Mouse (Mus musculus) heart, embryonic 16.5 days (tissue): ENCODE results near the gene Nkx2-3. TPM values are rescaled to one million over a fixed set of nuclear protein-coding genes. Genes with fewer than 3 reads are reported as not detected.

Experiments used
- ATAC-seq: fragments of 200-750 bp; cut with Nextera tagmentation; replicated peaks from 2 replicates; pipeline ENCODE4 v1.8.0; 2017; ENCODE audit warnings: moderate number of reproducible peaks; ENCODE audit not compliant: insufficient read depth, low FRiP score; ENCODE audit errors: extremely low read depth
- H3K27ac ChIP-seq: fragments of 300-500 bp; sonication (generic); 2 replicates; pipeline ENCODE4 v1.5.1; 2014; ENCODE audit warnings: mild to moderate bottlenecking, low read length, control low read depth, moderate library complexity
- H3K27me3 ChIP-seq: fragments of 300-500 bp; sonication (generic); 2 replicates; pipeline ENCODE4 v1.6.1; 2014; ENCODE audit warnings: low read length, mixed read lengths; ENCODE audit not compliant: control insufficient read depth, insufficient read depth
- H3K36me3 ChIP-seq: fragments of 300-500 bp; sonication (generic); 2 replicates; pipeline ENCODE4 v1.6.1; 2014; ENCODE audit not compliant: control insufficient read depth, insufficient read depth
- H3K4me1 ChIP-seq: fragments of 300-500 bp; sonication (generic); 2 replicates; pipeline ENCODE4 v1.6.1; 2014; ENCODE audit warnings: low read length, mixed read lengths; ENCODE audit not compliant: control insufficient read depth, insufficient read depth
- H3K4me2 ChIP-seq: fragments of 300-500 bp; sonication (generic); 2 replicates; pipeline ENCODE4 v1.6.1; 2014; ENCODE audit warnings: low read depth, mild to moderate bottlenecking, control low read depth, low read length
- H3K4me3 ChIP-seq: fragments of 300-500 bp; sonication (generic); 2 replicates; pipeline ENCODE4 v1.5.1; 2014; ENCODE audit warnings: mild to moderate bottlenecking, control low read depth, low read length
- H3K9ac ChIP-seq: fragments of 300-500 bp; sonication (generic); 2 replicates; pipeline ENCODE4 v1.6.1; 2014; ENCODE audit warnings: low read length, control low read depth
- H3K9me3 ChIP-seq: fragments of 300-500 bp; sonication (generic); replicated peaks from 2 replicates; pipeline ENCODE4 v1.6.1; 2016; ENCODE audit warnings: low read length; ENCODE audit not compliant: control insufficient read depth
- WGBS: fragments of 180-500 bp; shearing (Covaris S2); extraction: QIAGEN DNeasy Blood & Tissue Kit; methylation state at CpG from one replicate; pipeline ENCODE4 v1.1.7; 2014; 5-methylcytosine and 5-hydroxymethylcytosine counted together
- polyA plus RNA-seq: library from polyadenylated mRNA; unstranded; fragments of >200 nt; fragmentation: Nextera tagmentation; extraction: Ambion mirVana; gene quantifications from 2 replicates; pipeline ENCODE4 v1.2.1, GENCODE M21; 2015

The Nkx2-3 gene
- not detected in 2 replicates for polyA plus RNA-seq

GRCm38 (mm10) chr19:43612051-43612450 lies at the start of gene Nkx2-3:
Gene Nkx2-3 (plus strand): TSS chr19:43612325.
- peaks cover 17% of the 10 kb centered on the region for H3K4me1 ChIP-seq
- H3K4me2 ChIP-seq = no peak within 1 kb of the TSS
- WGBS = 2% methylated on average over 24 of the region's 24 CpGs
- H3K27me3 ChIP-seq = peaks cover 70% of the 10 kb centered on the region
- no peaks in the 10 kb centered on the region for H3K9me3 ChIP-seq
- H3K4me3 ChIP-seq = 0 out of 2 replicates have a peak within 1 kb of the TSS, but pooled peaks have one; percentile 10
- ATAC-seq = 0 out of 2 replicates have a peak, but pooled peaks have one; percentile 15
- no peak within 1 kb of the TSS for H3K9ac ChIP-seq
- H3K36me3 ChIP-seq = no peaks in the 10 kb centered on the region
- H3K27ac ChIP-seq = no peak within 1 kb of the TSS

- 56% methylated on average over 5 of the region's 5 CpGs for WGBS
- H3K4me2 ChIP-seq = no peak overlapping the region
- no peak overlapping the region for H3K27ac ChIP-seq
- H3K4me3 ChIP-seq = no peak overlapping the region
- H3K4me1 ChIP-seq = no peaks in the 10 kb centered on the region
- H3K27me3 ChIP-seq = peaks cover 4% of the 10 kb centered on the region
- H3K9ac ChIP-seq = no peak overlapping the region
- no peaks in the 10 kb centered on the region for H3K36me3 ChIP-seq
- ATAC-seq = no peak
- H3K9me3 ChIP-seq = no peaks in the 10 kb centered on the region
Observed at GRCm38 (mm10) chr19:43563166-43563565, 49.0 kb upstream of the Nkx2-3 start.

GRCm38 (mm10) chr19:43568298-43568697 lies 43.8 kb upstream of the Nkx2-3 start:
- no peak overlapping the region for H3K4me2 ChIP-seq
- no peak overlapping the region for H3K9ac ChIP-seq
- no peaks in the 10 kb centered on the region for H3K4me1 ChIP-seq
- H3K27ac ChIP-seq = no peak overlapping the region
- H3K27me3 ChIP-seq = peaks cover 32% of the 10 kb centered on the region
- H3K4me3 ChIP-seq = no peak overlapping the region
- no peak for ATAC-seq
- H3K36me3 ChIP-seq = no peaks in the 10 kb centered on the region
- no peaks in the 10 kb centered on the region for H3K9me3 ChIP-seq
- 48% methylated on average over 9 of the region's 9 CpGs for WGBS

GRCm38 (mm10) chr19:43569133-43569532 lies 43.0 kb upstream of the Nkx2-3 start:
- 61% methylated on average over 6 of the region's 6 CpGs for WGBS
- no peak for ATAC-seq
- H3K27ac ChIP-seq = no peak overlapping the region
- H3K36me3 ChIP-seq = no peaks in the 10 kb centered on the region
- no peak overlapping the region for H3K9ac ChIP-seq
- peaks cover 38% of the 10 kb centered on the region for H3K27me3 ChIP-seq
- no peak overlapping the region for H3K4me3 ChIP-seq
- H3K9me3 ChIP-seq = no peaks in the 10 kb centered on the region
- H3K4me2 ChIP-seq = no peak overlapping the region
- no peaks in the 10 kb centered on the region for H3K4me1 ChIP-seq

- no peaks in the 10 kb centered on the region for H3K9me3 ChIP-seq
- no peaks in the 10 kb centered on the region for H3K4me1 ChIP-seq
- 0 out of 2 replicates have a peak, but pooled peaks have one; percentile 65 for ATAC-seq
- peak overlapping the region; percentile 47; the same call in 1 of the 2 replicates for H3K9ac ChIP-seq
- no peaks in the 10 kb centered on the region for H3K36me3 ChIP-seq
- no peak overlapping the region for H3K27ac ChIP-seq
- peak overlapping the region; percentile 54 for H3K4me3 ChIP-seq
- 17% methylated on average over 32 of the region's 32 CpGs for WGBS
- H3K4me2 ChIP-seq = peak overlapping the region; percentile 86
- peaks cover 45% of the 10 kb centered on the region for H3K27me3 ChIP-seq
Observed at GRCm38 (mm10) chr19:43570831-43571790, 41.0 kb upstream of the Nkx2-3 start.

- no peaks in the 10 kb centered on the region for H3K9me3 ChIP-seq
- no peak overlapping the region for H3K9ac ChIP-seq
- no peak overlapping the region for H3K4me2 ChIP-seq
- peaks cover 2% of the 10 kb centered on the region; the same call in 1 of the 2 replicates for H3K4me1 ChIP-seq
- WGBS = 77% methylated on average over 13 of the region's 13 CpGs
- H3K36me3 ChIP-seq = no peaks in the 10 kb centered on the region
- no peak overlapping the region for H3K27ac ChIP-seq
- H3K27me3 ChIP-seq = peaks cover 44% of the 10 kb centered on the region
- H3K4me3 ChIP-seq = no peak overlapping the region
- ATAC-seq = no peak
Observed at GRCm38 (mm10) chr19:43579081-43579796, 32.9 kb upstream of the Nkx2-3 start.

- Histone ChIP-seq H3K9ac (no peak overlapping the region), H3K27me3 (peaks cover 53% of the 10 kb centered on the region), H3K36me3 (no peaks in the 10 kb centered on the region), H3K4me1 (peaks cover 8% of the 10 kb centered on the region), H3K4me3 (no peak overlapping the region), H3K4me2 (no peak overlapping the region), H3K27ac (no peak overlapping the region), H3K9me3 (no peaks in the 10 kb centered on the region)
- WGBS = 56% methylated on average over 2 of the region's 2 CpGs
- no peak for ATAC-seq
Observed at GRCm38 (mm10) chr19:43581185-43581584, 30.9 kb upstream of the Nkx2-3 start.

- Histone ChIP-seq H3K27me3 (peaks cover 62% of the 10 kb centered on the region), H3K9me3 (no peaks in the 10 kb centered on the region), H3K36me3 (no peaks in the 10 kb centered on the region), H3K9ac (no peak overlapping the region), H3K27ac (no peak overlapping the region), H3K4me3 (no peak overlapping the region), H3K4me1 (peaks cover 8% of the 10 kb centered on the region), H3K4me2 (no peak overlapping the region)
- ATAC-seq = no peak
- 14% methylated on average over 4 of the region's 4 CpGs for whole genome bisulfite sequencing
Observed at GRCm38 (mm10) chr19:43583192-43583591, 28.9 kb upstream of the Nkx2-3 start.
